Mouse (Mus musculus) spleen, adult 2 months (tissue): Measurements from ENCODE around the gene Colgalt1. TPM values are rescaled to one million over a fixed set of nuclear protein-coding genes. Genes with fewer than 3 reads are reported as not detected.

Experiments used
- DNase-seq, 2 experiments: peaks; one replicate each; pipeline versions ENCODE4 v3.0.0 to v3.0.0-alpha.2; 2012 to 2021; ENCODE audit warnings: low spot score in 2 of 2, low read depth in 1 of 2
- H3K27ac ChIP-seq: fragments of 200-500 bp; 2 replicates; pipeline ENCODE4 v1.5.1; 2012; ENCODE audit warnings: low read length, inconsistent platforms; ENCODE audit not compliant: insufficient read depth
- H3K27me3 ChIP-seq: fragments of 200-500 bp; 2 replicates; pipeline ENCODE4 v1.6.1; 2012; ENCODE audit warnings: mild to moderate bottlenecking, moderate library complexity, low read length, inconsistent platforms; ENCODE audit not compliant: control insufficient read depth, insufficient read depth
- H3K36me3 ChIP-seq: fragments of 200-500 bp; 2 replicates; pipeline ENCODE4 v1.6.1; 2012; ENCODE audit warnings: mild to moderate bottlenecking, low read length, inconsistent platforms; ENCODE audit not compliant: control insufficient read depth, insufficient read depth
- H3K4me1 ChIP-seq: fragments of 200-500 bp; 2 replicates; pipeline ENCODE4 v1.6.1; 2011; ENCODE audit warnings: inconsistent platforms; ENCODE audit not compliant: control insufficient read depth, insufficient read depth, insufficient read length
- H3K4me3 ChIP-seq: fragments of 200-500 bp; 2 replicates; pipeline ENCODE4 v1.5.1; 2011; ENCODE audit warnings: mild to moderate bottlenecking, inconsistent platforms; ENCODE audit not compliant: insufficient read depth, insufficient read length; ENCODE audit errors: extremely low read depth
- CTCF ChIP-seq: fragments of 200-500 bp; IDR thresholded peaks from 2 replicates; pipeline ENCODE4 v1.5.1; 2011; ENCODE audit warnings: mild to moderate bottlenecking, inconsistent platforms; ENCODE audit not compliant: insufficient read depth, insufficient read length, insufficient replicate concordance; ENCODE audit errors: extremely low read depth
- POLR2A ChIP-seq: fragments of 200-500 bp; IDR thresholded peaks from 2 replicates; pipeline ENCODE4 v1.6.1; 2011; ENCODE audit warnings: low read depth, low read length, inconsistent platforms
- WGBS: fragments of 180-500 bp; shearing (Covaris S2); methylation state at CpG from one replicate; pipeline ENCODE4 v1.1.7; 2018; 5-methylcytosine and 5-hydroxymethylcytosine counted together
- polyA plus RNA-seq: library from polyadenylated mRNA; depleted of rRNA; stranded (reverse); fragments of >200 nt; gene quantifications from 2 replicates; pipeline ENCODE4 v1.2.3, GENCODE M21; 2012; rRNA removed

Colgalt1 gene
- polyA plus RNA-seq, 1 experiment = 159 TPM

DNA sequence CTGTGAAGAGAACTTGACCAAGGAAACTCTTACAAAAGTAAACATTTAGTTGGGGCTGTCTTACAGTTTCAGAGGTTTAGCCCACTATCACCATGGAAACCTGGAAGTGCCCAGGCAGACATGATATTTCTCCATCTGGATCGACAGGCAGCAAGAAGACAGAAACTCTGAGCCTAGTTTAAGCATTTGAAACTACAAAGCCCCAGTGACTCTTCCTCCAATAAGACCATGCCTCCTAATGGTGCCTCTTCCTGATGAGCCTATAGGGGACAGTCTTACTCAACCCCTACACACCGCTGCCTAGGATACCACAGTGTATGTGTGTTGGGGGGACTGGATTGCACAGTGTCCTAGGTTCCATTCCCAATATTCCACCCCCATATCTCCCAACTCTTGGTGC lies 63.3 kb downstream of the Colgalt1 start:
- Histone ChIP-seq H3K27me3 (no peaks in the 10 kb centered on the region), H3K4me3 (no peak overlapping the region), H3K27ac (no peak overlapping the region), H3K36me3 (peaks cover 2% of the 10 kb centered on the region; the same call in 1 of the 2 replicates), H3K4me1 (peaks cover 25% of the 10 kb centered on the region)
- 84% methylated on average over 2 of the region's 2 CpGs for WGBS
- no peak for DNase-seq
- TF ChIP-seq CTCF (no peak), POLR2A (no peak)

Other genes with a start within 250 kb of the Colgalt1 start
- 104 and 113 TPM in 2 replicates for gene Use1, start 244.2 kb upstream of the Colgalt1 start, polyA plus RNA-seq
- gene Ocel1, start 239.7 kb upstream of the Colgalt1 start, polyA plus RNA-seq = 16.8 and 20.6 TPM in 2 replicates
- 59.4 and 88.0 TPM in 2 replicates for gene Nr2f6, start 229.0 kb upstream of the Colgalt1 start, polyA plus RNA-seq
- 14.7 and 18.4 TPM in 2 replicates for gene Ushbp1, start 215.2 kb upstream of the Colgalt1 start, polyA plus RNA-seq
- gene Babam1, start 214.1 kb upstream of the Colgalt1 start, polyA plus RNA-seq = 104 and 128 TPM in 2 replicates
- 15.0 and 19.4 TPM in 2 replicates for gene Ankle1, start 205.0 kb upstream of the Colgalt1 start, polyA plus RNA-seq
- gene Abhd8, start 147.3 kb upstream of the Colgalt1 start, polyA plus RNA-seq = 55.1 and 75.0 TPM in 2 replicates
- 46.4 and 69.8 TPM in 2 replicates for gene Mrpl34, start 146.0 kb upstream of the Colgalt1 start, polyA plus RNA-seq
- gene Dda1, start 141.8 kb upstream of the Colgalt1 start, polyA plus RNA-seq = 67.8 and 83.4 TPM in 2 replicates
- gene Ano8, start 125.0 kb upstream of the Colgalt1 start, polyA plus RNA-seq = 15.1 and 20.2 TPM in 2 replicates
- 26.3 and 33.3 TPM in 2 replicates for gene Gtpbp3, start 122.9 kb upstream of the Colgalt1 start, polyA plus RNA-seq
- gene Plvap, start 99.2 kb upstream of the Colgalt1 start, polyA plus RNA-seq = 383 and 496 TPM in 2 replicates
- 0.08 and 0.11 TPM in 2 replicates for gene Ccdc194, start 85.3 kb upstream of the Colgalt1 start, polyA plus RNA-seq
- 371 and 457 TPM in 2 replicates for gene Bst2, start 73.5 kb upstream of the Colgalt1 start, polyA plus RNA-seq
- 89.9 and 119 TPM in 2 replicates for gene Mvb12a, start 68.1 kb upstream of the Colgalt1 start, polyA plus RNA-seq
- gene Tmem221, start 52.1 kb upstream of the Colgalt1 start, polyA plus RNA-seq = 8.5 and 8.9 TPM in 2 replicates
- gene Nxnl1, start 44.4 kb upstream of the Colgalt1 start, polyA plus RNA-seq = not detected in 2 replicates
- gene Slc27a1, start 42.1 kb upstream of the Colgalt1 start, polyA plus RNA-seq = 38.2 and 47.0 TPM in 2 replicates
- 171 and 224 TPM in 2 replicates for gene Pgls, start 18.8 kb upstream of the Colgalt1 start, polyA plus RNA-seq
- gene Fam129c, start 13.3 kb upstream of the Colgalt1 start, polyA plus RNA-seq = 115 and 173 TPM in 2 replicates
- gene Unc13a, start 60.8 kb downstream of the Colgalt1 start, polyA plus RNA-seq = 0.47 and 0.54 TPM in 2 replicates
- gene Jak3, start 65.3 kb downstream of the Colgalt1 start, polyA plus RNA-seq = 62.6 and 81.5 TPM in 2 replicates
- gene Insl3, start 78.2 kb downstream of the Colgalt1 start, polyA plus RNA-seq = 52.4 and 70.9 TPM in 2 replicates
- 5.2 and 5.6 TPM in 2 replicates for gene B3gnt3, start 90.8 kb downstream of the Colgalt1 start, polyA plus RNA-seq
- gene Fcho1, start 114.7 kb downstream of the Colgalt1 start, polyA plus RNA-seq = 247 and 301 TPM in 2 replicates